Mouse (Mus musculus) small intestine, adult 2 months (tissue): Measurements from ENCODE around the gene Fbxo47.

Source experiments
- CTCF ChIP-seq: fragments of 200-500 bp; IDR thresholded peaks from 2 replicates; pipeline ENCODE4 v1.5.1; 2012; ENCODE audit warnings: low read depth, mild to moderate bottlenecking, control low read depth, inconsistent platforms, low read length, moderate library complexity, mixed read lengths; ENCODE audit not compliant: insufficient replicate concordance, insufficient read length; ENCODE audit errors: extremely low read depth
- POLR2A ChIP-seq: fragments of 200-500 bp; IDR thresholded peaks from 2 replicates; pipeline ENCODE4 v1.6.1; 2012; ENCODE audit warnings: low read depth, mild to moderate bottlenecking, control low read depth, inconsistent platforms, low read length, moderate library complexity

DNA sequence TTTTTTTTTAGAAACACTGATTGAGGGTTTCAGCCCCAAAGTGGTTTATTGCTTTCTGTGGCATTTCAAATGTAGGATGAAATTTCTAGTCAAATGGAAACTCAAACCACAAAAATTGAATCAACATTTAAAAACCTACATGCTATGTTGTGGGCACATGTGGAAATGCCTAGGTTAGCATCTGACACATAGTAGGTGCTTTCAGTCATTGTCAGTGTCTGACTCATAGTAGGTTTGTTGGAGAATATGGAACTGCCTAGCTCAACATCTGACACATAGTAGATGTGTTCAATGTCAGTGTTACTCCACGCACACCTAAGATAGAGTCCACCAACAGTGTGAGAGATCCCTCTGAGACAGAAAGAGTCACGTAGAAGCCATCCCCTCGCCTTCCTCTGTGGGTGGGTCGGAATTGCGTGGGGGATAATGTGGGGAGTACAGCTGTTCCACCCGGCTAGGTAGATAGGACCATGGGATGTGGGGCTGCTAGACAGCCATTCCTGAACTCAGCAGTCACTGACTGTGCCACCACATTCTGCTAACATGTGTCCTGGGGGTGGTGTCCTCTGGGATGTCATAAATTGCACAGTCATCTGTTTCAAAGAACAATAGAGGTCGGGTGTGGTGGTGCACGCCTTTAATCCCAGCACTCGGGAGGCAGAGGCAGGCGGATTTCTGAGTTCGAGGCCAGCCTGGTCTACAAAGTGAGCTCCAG lies 24.8 kb upstream of the Fbxo47 start:
- TF ChIP-seq CTCF (no peak), POLR2A (no peak)
